Mouse (Mus musculus) C2C12 (cell line): ENCODE measurements around the gene Osbpl5. TPM values are rescaled to one million over a fixed set of nuclear protein-coding genes. Genes with fewer than 3 reads are reported as not detected.

Source experiments
- H3K27me3 ChIP-seq: one replicate; pipeline ENCODE4 v1.6.1; 2011; ENCODE audit not compliant: control insufficient read depth, insufficient read depth, insufficient read length
- H3K36me3 ChIP-seq: one replicate; pipeline ENCODE4 v1.6.1; 2011; ENCODE audit not compliant: control insufficient read depth, insufficient read depth
- H3K4me3 ChIP-seq: one replicate; pipeline ENCODE4 v1.5.1; 2011; ENCODE audit warnings: mild to moderate bottlenecking, control low read depth; ENCODE audit not compliant: poor library complexity, insufficient read depth, severe bottlenecking
- H3K79me2 ChIP-seq: one replicate; pipeline ENCODE4 v1.6.1; 2011; ENCODE audit not compliant: control insufficient read depth, insufficient read depth
- H3K79me3 ChIP-seq: one replicate; pipeline ENCODE4 v1.6.1; 2011; ENCODE audit warnings: low read depth, control low read depth
- H3ac ChIP-seq: one replicate; pipeline ENCODE3; 2011; ENCODE audit warnings: low read depth; ENCODE audit not compliant: control insufficient read depth, insufficient read length
- CEBPB ChIP-seq: IDR thresholded peaks from one replicate; pipeline ENCODE4 v1.6.1; 2011; ENCODE audit warnings: low read depth, mild to moderate bottlenecking, control low read depth, moderate library complexity
- CTCF ChIP-seq: IDR thresholded peaks from one replicate; pipeline ENCODE4 v1.5.1; 2011; ENCODE audit not compliant: control insufficient read depth, insufficient read depth, insufficient read length
- FOSL1 ChIP-seq: IDR thresholded peaks from one replicate; pipeline ENCODE4 v1.8.0; 2011; ENCODE audit warnings: mild to moderate bottlenecking, low read length; ENCODE audit not compliant: poor library complexity, insufficient read depth, severe bottlenecking
- MAX ChIP-seq: IDR thresholded peaks from one replicate; pipeline ENCODE4 v1.6.1; 2011; ENCODE audit warnings: mild to moderate bottlenecking, control low read depth
- MYOD1 ChIP-seq: IDR thresholded peaks from one replicate; pipeline ENCODE4 v1.6.1; 2011; ENCODE audit warnings: low read depth; ENCODE audit not compliant: control insufficient read depth, insufficient read length
- MYOG ChIP-seq: IDR thresholded peaks from one replicate; pipeline ENCODE4 v1.6.1; 2011; ENCODE audit not compliant: control insufficient read depth, insufficient read length; ENCODE audit errors: extremely low read depth
- USF1 ChIP-seq: IDR thresholded peaks from one replicate; pipeline ENCODE4 v1.6.1; 2011; ENCODE audit warnings: low read depth, mild to moderate bottlenecking, control low read depth, moderate library complexity
- polyA plus RNA-seq: library from polyadenylated mRNA; unstranded; fragments of >200 nt; fragmentation: generic; extraction: Trizol; gene quantifications from one replicate; pipeline ENCODE4 v1.2.1, GENCODE M21; 2012; ENCODE audit warnings: missing spikeins

The Osbpl5 gene
- polyA plus RNA-seq, 1 experiment: 41.1 TPM

DNA sequence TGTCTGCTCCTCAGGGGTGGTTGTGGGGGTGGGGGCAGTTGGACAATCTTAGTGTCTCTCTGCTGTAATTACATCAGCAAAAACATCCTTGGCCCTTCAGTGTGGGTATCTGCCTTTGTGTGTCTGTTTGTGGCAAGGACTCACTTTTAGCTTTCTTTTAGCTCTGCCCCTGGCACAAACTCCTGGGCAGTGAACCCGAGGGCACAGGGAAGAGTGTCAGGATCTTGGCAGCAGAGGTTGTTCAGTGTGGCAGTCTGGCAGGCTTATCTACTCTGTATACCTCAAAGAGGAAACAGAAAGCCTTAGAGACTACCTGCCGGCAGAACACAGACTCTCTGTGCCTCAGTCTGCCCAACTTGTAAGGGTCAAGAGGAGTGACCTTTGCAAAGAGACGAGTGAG, 911 bp upstream of the Osbpl5 start:
- TF ChIP-seq MYOD1 (no peak), MYOG (no peak), FOSL1 (no peak), CTCF (no peak), MAX (no peak), CEBPB (no peak), USF1 (no peak)
- Histone ChIP-seq H3K4me3 (no peak overlapping the region), H3K36me3 (no peaks in the 10 kb centered on the region), H3ac (no peak overlapping the region), H3K79me2 (no peaks in the 10 kb centered on the region), H3K27me3 (no peaks in the 10 kb centered on the region), H3K79me3 (no peaks in the 10 kb centered on the region)

DNA sequence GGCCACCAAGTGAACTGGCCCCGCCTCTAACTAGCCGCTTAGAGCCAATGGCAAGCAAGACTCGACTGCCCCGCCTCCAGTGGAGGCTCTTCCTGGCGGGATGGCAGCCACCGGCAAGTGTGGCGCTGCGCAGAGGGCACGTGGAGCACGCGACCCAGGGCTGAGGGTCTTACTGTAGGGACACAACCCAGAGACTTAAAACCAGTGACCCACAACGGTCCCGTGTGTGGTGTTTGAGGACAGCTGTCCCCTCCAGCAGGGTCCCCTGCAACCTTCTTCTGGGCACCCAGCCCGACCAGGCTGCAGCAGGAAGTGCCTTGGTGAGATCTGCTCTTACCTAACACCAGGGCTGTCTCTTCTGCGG, 224 bp upstream of the Osbpl5 start:
- Histone ChIP-seq H3K27me3 (peaks cover under 1% of the 10 kb centered on the region), H3K4me3 (peak overlapping the region; percentile 15), H3K36me3 (no peaks in the 10 kb centered on the region), H3ac (peak overlapping the region; percentile 63), H3K79me2 (no peaks in the 10 kb centered on the region), H3K79me3 (no peaks in the 10 kb centered on the region)
- TF ChIP-seq USF1: peak; percentile 30
- TF ChIP-seq MAX: peak; percentile 98
- TF ChIP-seq MYOD1: no peak

DNA sequence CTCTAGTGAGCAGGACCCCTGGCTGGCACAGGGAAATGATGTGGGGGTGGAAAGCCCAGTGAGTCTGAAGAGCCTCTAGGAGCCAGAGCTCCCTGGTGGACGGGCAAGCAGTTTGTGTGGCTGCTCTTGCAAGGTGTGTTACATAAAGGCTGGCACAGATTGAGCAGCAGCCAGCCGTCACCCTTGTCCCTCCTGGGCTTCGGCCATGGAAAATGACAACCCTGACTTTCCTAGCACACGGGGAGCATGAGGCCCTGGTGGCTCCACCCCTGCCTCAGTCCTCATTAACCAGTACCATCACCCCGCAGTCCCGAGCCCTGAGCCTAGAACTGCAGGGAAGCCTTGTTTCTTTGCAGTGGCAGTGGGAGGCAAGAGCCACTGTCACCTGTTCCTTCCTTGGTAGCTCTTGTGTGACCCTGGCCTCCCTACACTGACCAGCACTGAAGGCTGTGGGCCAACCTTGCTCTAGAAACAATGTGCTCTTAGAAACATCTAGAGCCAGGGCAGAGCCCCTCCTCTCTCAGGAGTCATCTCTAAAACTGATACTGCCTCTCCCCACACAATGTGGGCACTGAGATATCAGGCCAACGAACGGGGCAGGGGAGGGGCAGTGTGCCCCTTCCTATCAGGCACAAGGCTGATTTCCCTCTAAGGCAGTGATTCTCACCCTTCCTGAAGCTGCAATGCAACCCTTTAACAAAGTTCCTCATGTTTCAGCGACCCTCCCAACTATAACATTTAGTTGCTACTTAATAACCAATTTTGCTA, 1.2 kb downstream of the Osbpl5 start:
- Histone ChIP-seq H3K79me2 (no peaks in the 10 kb centered on the region), H3K27me3 (peaks cover 3% of the 10 kb centered on the region), H3K79me3 (no peaks in the 10 kb centered on the region), H3K4me3 (no peak overlapping the region), H3ac (no peak overlapping the region), H3K36me3 (no peaks in the 10 kb centered on the region)
- TF ChIP-seq CEBPB: no peak
- TF ChIP-seq USF1: no peak
- no peak for TF ChIP-seq MYOG
- no peak for TF ChIP-seq MAX
- no peak for TF ChIP-seq MYOD1
- TF ChIP-seq FOSL1: no peak
- TF ChIP-seq CTCF: no peak

DNA sequence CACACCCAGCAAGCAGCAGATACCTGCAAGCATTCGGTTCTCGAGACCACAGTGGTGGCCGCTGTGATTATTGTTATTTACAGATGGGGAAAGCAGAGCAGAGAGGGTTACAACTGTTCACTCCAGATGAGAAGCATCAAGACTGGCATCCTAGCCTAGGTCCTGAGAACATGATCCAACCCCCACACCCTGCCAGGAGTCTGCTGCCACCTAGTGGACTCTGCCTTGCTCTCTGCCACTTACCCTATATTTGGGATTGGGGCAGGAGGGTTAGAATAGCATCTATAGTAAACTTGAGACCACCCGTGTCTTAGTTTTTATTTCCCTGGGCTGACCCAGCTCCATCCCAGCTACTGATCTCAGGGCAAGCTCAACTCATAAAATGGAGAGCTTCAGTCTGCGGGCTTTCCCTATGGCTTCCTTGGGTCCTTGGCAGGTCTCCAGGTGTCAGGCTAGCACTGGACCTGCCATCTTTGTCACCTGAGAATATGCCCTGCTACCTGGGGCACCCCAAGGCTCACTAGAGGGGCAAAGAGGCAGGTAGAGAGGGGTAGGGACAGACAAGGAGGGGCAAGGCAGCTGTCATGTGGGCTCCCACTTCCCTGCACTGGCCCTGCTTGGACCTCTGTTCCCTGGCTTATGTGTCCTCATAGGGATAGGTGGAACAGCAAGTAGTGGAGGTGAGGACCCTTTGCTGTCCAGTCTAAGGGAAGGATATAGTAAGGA, 2.6 kb downstream of the Osbpl5 start:
- TF ChIP-seq MAX (no peak), CTCF (peak; percentile 82), CEBPB (no peak), FOSL1 (no peak)
- no peaks in the 10 kb centered on the region for H3K79me3 ChIP-seq
- no peaks in the 10 kb centered on the region for H3K36me3 ChIP-seq
- peaks cover 3% of the 10 kb centered on the region for H3K27me3 ChIP-seq
- no peaks in the 10 kb centered on the region for H3K79me2 ChIP-seq
- no peak overlapping the region for H3K4me3 ChIP-seq
- no peak overlapping the region for H3ac ChIP-seq

DNA sequence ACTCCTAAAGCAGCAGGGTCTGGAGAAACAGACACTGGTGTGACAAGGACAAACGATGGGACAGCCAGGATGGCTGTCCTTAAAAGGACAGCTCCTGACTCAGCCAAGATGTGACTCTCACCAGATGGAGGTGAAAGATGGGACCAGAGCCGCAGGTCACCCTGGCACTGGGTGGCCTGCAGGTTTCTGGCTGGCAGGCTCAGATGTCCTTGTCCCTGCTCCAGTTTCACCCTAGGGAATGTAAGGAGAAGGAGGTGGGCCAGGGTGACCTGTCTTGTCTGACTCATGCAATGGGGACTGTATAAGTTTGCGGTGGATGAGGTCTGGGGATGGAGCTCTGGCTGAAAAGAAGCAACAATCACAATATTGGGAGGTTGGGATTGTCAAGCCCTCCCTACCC, 4.2 kb downstream of the Osbpl5 start:
- no peak overlapping the region for H3K4me3 ChIP-seq
- no peaks in the 10 kb centered on the region for H3K79me3 ChIP-seq
- no peaks in the 10 kb centered on the region for H3K79me2 ChIP-seq
- no peak overlapping the region for H3ac ChIP-seq
- no peaks in the 10 kb centered on the region for H3K36me3 ChIP-seq
- peaks cover 3% of the 10 kb centered on the region for H3K27me3 ChIP-seq
- no peak for TF ChIP-seq MYOD1

DNA sequence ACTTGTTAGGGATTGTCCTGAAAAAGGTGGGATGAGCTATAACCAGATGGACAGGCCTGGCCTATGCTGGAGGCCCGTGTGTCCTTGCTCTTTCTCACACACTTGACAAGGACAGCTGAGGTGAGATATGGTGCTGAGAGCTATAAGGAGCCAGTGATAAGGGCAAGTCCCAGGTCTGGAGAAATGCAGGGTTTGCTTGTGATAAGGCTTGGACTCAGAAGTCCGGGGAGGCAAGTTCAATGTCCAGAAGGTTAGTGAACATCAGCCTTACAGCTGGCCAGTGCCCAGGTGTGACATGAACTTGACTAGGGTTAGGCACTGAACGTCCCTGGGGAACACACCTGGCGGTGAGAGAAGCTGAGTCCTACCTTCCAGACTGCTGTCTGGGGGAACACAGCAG, 4.7 kb downstream of the Osbpl5 start:
- H3ac ChIP-seq: no peak overlapping the region
- no peaks in the 10 kb centered on the region for H3K79me3 ChIP-seq
- H3K27me3 ChIP-seq: peaks cover 3% of the 10 kb centered on the region
- no peaks in the 10 kb centered on the region for H3K36me3 ChIP-seq
- no peak for TF ChIP-seq MAX
- TF ChIP-seq FOSL1: no peak
- TF ChIP-seq USF1: no peak
- TF ChIP-seq MYOG: no peak
- TF ChIP-seq CTCF: no peak
- no peak for TF ChIP-seq MYOD1
- TF ChIP-seq CEBPB: no peak
- no peaks in the 10 kb centered on the region for H3K79me2 ChIP-seq
- no peak overlapping the region for H3K4me3 ChIP-seq
